Comparison of ENCODE assay signal across 8 mouse cellular contexts in genomic region chr6:131353352-131353919, GRCm38 (mm10). TPM values are rescaled to one million over a fixed set of nuclear protein-coding genes. Genes with fewer than 3 reads are reported as not detected.
A peak's percentile ranks its signal among the peaks of the same experiment; 100 is the strongest.
DNase-seq lines count a peak whose midpoint lies in the region; ATAC-seq and TF ChIP-seq lines count a peak whose summit lies in the region.

TSS of gene Styk1 (minus strand) at chr6:131353597.

- no peaks in the 10 kb centered on the region for H3K9me3 ChIP-seq in ES-Bruce4 (replicated peaks; ENCODE audit: control insufficient read depth, insufficient read depth, low read length, poor library complexity, severe bottlenecking)
- H3K9me3 ChIP-seq in forebrain, embryonic 15.5 days: no peaks in the 10 kb centered on the region
- no peaks in the 10 kb centered on the region for H3K9me3 ChIP-seq in liver, postnatal 0 days (ENCODE audit: low read length)
- H3K9me3 ChIP-seq in neural tube, embryonic 14.5 days (ENCODE audit: control insufficient read depth, low read length): no peaks in the 10 kb centered on the region

- TF ChIP-seq POLR2A in ES-Bruce4 (IDR thresholded peaks at IDR 0.05; ENCODE audit: insufficient read depth, low read length): no peak

- intact Hi-C loops in heart, postnatal 25 days (cut with DNase I): no loop called here

- TF ChIP-seq EP300 in ES-Bruce4 (IDR thresholded peaks at IDR 0.05; ENCODE audit: insufficient read depth, low read depth, low read length): no peak
- peak; percentile 52 for TF ChIP-seq EP300 in liver, postnatal 0 days (IDR thresholded peaks at IDR 0.05; ENCODE audit: low read depth)

- DNase-seq in cerebellum, adult 11 months: peak; percentile 64
- peak; percentile 23 for DNase-seq in heart, postnatal 25 days (ENCODE audit: low spot score)
- peak; percentile 83 for DNase-seq in layer of hippocampus, adult 11-12 months (ENCODE audit: low spot score)
- peak; percentile 81 for DNase-seq in liver, postnatal 0 days
- DNase-seq in testis, postnatal 10 days (ENCODE audit: low spot score): peak; percentile 77

- H3K9ac ChIP-seq in ES-Bruce4 (ENCODE audit: low read depth, poor library complexity, severe bottlenecking): no peak within 1 kb of the TSS; the same call in 1 of the 2 replicates
- H3K9ac ChIP-seq in forebrain, embryonic 15.5 days (replicated peaks): peak within 1 kb of the TSS; percentile 36; the same call in 1 of the 2 replicates
- no peak within 1 kb of the TSS for H3K9ac ChIP-seq in liver, postnatal 0 days (replicated peaks)
- no peak within 1 kb of the TSS for H3K9ac ChIP-seq in neural tube, embryonic 14.5 days (replicated peaks; ENCODE audit: low read depth, low read length)

- no peak within 1 kb of the TSS for H3K27ac ChIP-seq in ES-Bruce4 (ENCODE audit: insufficient read depth, low read length)
- H3K27ac ChIP-seq in forebrain, embryonic 15.5 days (replicated peaks): no peak within 1 kb of the TSS
- no peak within 1 kb of the TSS for H3K27ac ChIP-seq in liver, postnatal 0 days (ENCODE audit: low read depth)
- H3K27ac ChIP-seq in neural tube, embryonic 14.5 days (ENCODE audit: low read depth, low read length): no peak within 1 kb of the TSS

- H3K27me3 ChIP-seq in ES-Bruce4 (ENCODE audit: control insufficient read depth, insufficient read depth, low read length, poor library complexity, severe bottlenecking): no peaks in the 10 kb centered on the region
- no peaks in the 10 kb centered on the region for H3K27me3 ChIP-seq in forebrain, embryonic 15.5 days
- H3K27me3 ChIP-seq in liver, postnatal 0 days (ENCODE audit: insufficient read depth, low read length): 0 out of 2 replicates have a peak, but pooled peaks cover 4% of the 10 kb centered on the region
- H3K27me3 ChIP-seq in neural tube, embryonic 14.5 days (ENCODE audit: control insufficient read depth, insufficient read depth, low read length): no peaks in the 10 kb centered on the region

- 1% methylated on average over 16 of the region's 16 CpGs for whole genome bisulfite sequencing in forebrain, embryonic 15.5 days
- WGBS in liver, postnatal 0 days (ENCODE audit: insufficient replicate concordance): under 1% methylated on average over 16 of the region's 16 CpGs
- 3% methylated on average over 16 of the region's 16 CpGs for WGBS in neural tube, embryonic 14.5 days

- peak within 1 kb of the TSS; percentile 37; the same call in 1 of the 2 replicates for H3K4me3 ChIP-seq in ES-Bruce4 (ENCODE audit: low read depth, low read length)
- peak within 1 kb of the TSS; percentile 35 for H3K4me3 ChIP-seq in forebrain, embryonic 15.5 days
- peak within 1 kb of the TSS; percentile 30 for H3K4me3 ChIP-seq in liver, postnatal 0 days (ENCODE audit: low read depth, low read length)
- H3K4me3 ChIP-seq in neural tube, embryonic 14.5 days (ENCODE audit: low read depth, low read length): peak within 1 kb of the TSS; percentile 21; the same call in 1 of the 2 replicates

- H3K4me1 ChIP-seq in ES-Bruce4 (ENCODE audit: control insufficient read depth, insufficient read depth, low read length): no peaks in the 10 kb centered on the region
- H3K4me1 ChIP-seq in forebrain, embryonic 15.5 days: peaks cover 6% of the 10 kb centered on the region; the same call in 1 of the 2 replicates
- peaks cover 3% of the 10 kb centered on the region for H3K4me1 ChIP-seq in liver, postnatal 0 days (ENCODE audit: insufficient read depth)
- H3K4me1 ChIP-seq in neural tube, embryonic 14.5 days (ENCODE audit: control insufficient read depth, insufficient read depth, low read length): 0 out of 2 replicates have a peak, but pooled peaks cover 3% of the 10 kb centered on the region

- no peaks in the 10 kb centered on the region for H3K36me3 ChIP-seq in ES-Bruce4 (ENCODE audit: control insufficient read depth, insufficient read depth, low read length, poor library complexity, severe bottlenecking)
- H3K36me3 ChIP-seq in forebrain, embryonic 15.5 days: no peaks in the 10 kb centered on the region
- no peaks in the 10 kb centered on the region for H3K36me3 ChIP-seq in liver, postnatal 0 days (replicated peaks; ENCODE audit: insufficient read depth, low read length)
- H3K36me3 ChIP-seq in neural tube, embryonic 14.5 days (ENCODE audit: control insufficient read depth, insufficient read depth, low read length): no peaks in the 10 kb centered on the region

- ATAC-seq in forebrain, embryonic 15.5 days (replicated peaks): peak; percentile 92
- peak; percentile 89 for ATAC-seq in liver, postnatal 0 days
- ATAC-seq in neural tube, embryonic 14.5 days (ENCODE audit: low read depth): peak; percentile 97

- H3K4me2 ChIP-seq in forebrain, embryonic 15.5 days (replicated peaks): peak within 1 kb of the TSS; percentile 65
- peak within 1 kb of the TSS; percentile 64 for H3K4me2 ChIP-seq in liver, postnatal 0 days (ENCODE audit: low read depth, low read length)
- peak within 1 kb of the TSS; percentile 56 for H3K4me2 ChIP-seq in neural tube, embryonic 14.5 days (ENCODE audit: low read depth, low read length)

- peak; percentile 74 for TF ChIP-seq CTCF in ES-Bruce4 (IDR thresholded peaks at IDR 0.05; ENCODE audit: low read depth, low read length)
- peak; percentile 86 for TF ChIP-seq CTCF in liver, postnatal 0 days (IDR thresholded peaks at IDR 0.05; ENCODE audit: low read depth)

RNA-seq across cellular contexts. Expression of gene Styk1, which starts in this region (rescaled TPM):
- 0.41 TPM in 1 of 2 replicates, not detected in the other for polyA plus RNA-seq in ES-Bruce4 (2011; ENCODE audit: insufficient read depth, insufficient read length, low read depth, missing spikeins)
- polyA plus RNA-seq in forebrain, embryonic 15.5 days (2015; fragmentation: Nextera tagmentation; extraction: Ambion mirVana): 3.4 and 4.3 TPM in 2 replicates
- total RNA-seq in heart, postnatal 25 days (2021): under 1 TPM; 0.17 to 0.23 TPM
- polyA plus RNA-seq in liver, postnatal 0 days (2015; fragmentation: Nextera tagmentation; extraction: Ambion mirVana): 0.25 and 0.32 TPM in 2 replicates
- polyA plus RNA-seq in neural tube, embryonic 14.5 days (2014; fragmentation: Nextera tagmentation; extraction: Ambion mirVana): 2.1 and 2.2 TPM in 2 replicates

Comparison
In these comparisons a context has a peak if more than half of its experiments do, and no peak if none do; other contexts are left out.
1. Peak in DNase-seq in heart, postnatal 25 days; RNA of the gene not detected or under 1 TPM.
2. Peak in DNase-seq, ATAC-seq, H3K4me3 ChIP-seq and H3K4me2 ChIP-seq in liver, postnatal 0 days; RNA of the gene not detected or under 1 TPM.
3. DNase-seq: peak in every context shown above with its lines; median percentile 83 in layer of hippocampus, adult 11-12 months; 81 in liver, postnatal 0 days; 77 in testis, postnatal 10 days; 64 in cerebellum, adult 11 months; 23 in heart, postnatal 25 days.